In genomic region chr2:119101552-119101951, GRCm38 (mm10) we compare ENCODE assay signal across 28 mouse cellular contexts. TPM values are rescaled to one million over a fixed set of nuclear protein-coding genes. Genes with fewer than 3 reads are reported as not detected.
DNase-seq lines count a peak whose midpoint lies in the region; ATAC-seq and TF ChIP-seq lines count a peak whose summit lies in the region.
"Had no signal": no experiment of that assay in that cellular context is flagged by ENCODE, and none has a peak within 500 bp of the region (broad histone marks: within the 10 kb centered on the region; RNA-seq: fewer than 3 reads in every experiment).

No protein-coding gene starts in this region.

- CTCF ChIA-PET in Patski (lab: Charles Lee) = interaction anchor here (0.7 to 2.1 kb wide), 5 partner anchors 14 to 87 kb away, joined by 3 to 7 read pairs (median 4); no protein-coding TSS in a partner anchor

- POLR2A ChIA-PET in Patski (lab: Charles Lee) = no interaction called here

- H3K27me3 ChIP-seq in Patski = no peaks in the 10 kb centered on the region
- H3K27me3 ChIP-seq: embryonic facial prominence, embryonic 12.5 days; hindbrain, embryonic 12.5 days; intestine, embryonic 15.5 days; limb, embryonic 13.5 days; lung, embryonic 15.5 days; midbrain, embryonic 13.5 days; neural tube, embryonic 13.5 days; stomach, embryonic 15.5 days had no signal

- no peak overlapping the region for H3K4me3 ChIP-seq in layer of hippocampus, adult 2 months
- H3K4me3 ChIP-seq: embryonic facial prominence, embryonic 12.5 days; hindbrain, embryonic 12.5 days; intestine, embryonic 15.5 days; limb, embryonic 13.5 days; lung, embryonic 15.5 days; midbrain, embryonic 13.5 days; neural tube, embryonic 13.5 days; stomach, embryonic 15.5 days had no signal

- no peak overlapping the region for H3K27ac ChIP-seq in layer of hippocampus, adult 2 months
- H3K27ac ChIP-seq: embryonic facial prominence, embryonic 12.5 days; hindbrain, embryonic 12.5 days; hindbrain, postnatal 0 days; intestine, embryonic 15.5 days; kidney, postnatal 0 days; limb, embryonic 13.5 days; lung, embryonic 15.5 days; midbrain, embryonic 13.5 days; neural tube, embryonic 13.5 days; stomach, embryonic 15.5 days had no signal

- in situ Hi-C loops in Patski (cut with MboI; ENCODE audit: low pct_unique_long_range_greater_than_20kb) = loop anchor here (5.0 kb wide), 1 partner anchor 86 kb away; no protein-coding TSS in a partner anchor

- DNase-seq in layer of hippocampus, adult 2 months (ENCODE audit: low spot score in 2 of 2) = no peak
- DNase-seq in layer of hippocampus, adult 18-20 months (ENCODE audit: low spot score in 2 of 2) = no peak
- DNase-seq in A20 (ENCODE audit: low read depth, low spot score) = peak; percentile 40
- DNase-seq in Patski (ENCODE audit: low read depth, low spot score) = no peak
- peak; percentile 21 for DNase-seq in mesoderm, embryonic 11.5 days (ENCODE audit: low read depth, low spot score)
- no peak for DNase-seq in left cerebral cortex, adult 8-10 months (ENCODE audit: low spot score in 2 of 2)
- DNase-seq: adrenal gland, postnatal 36 days; cerebellum, adult 11-12 months; cerebellum, adult 9-11 months; embryo, embryonic 11 days; gastrocnemius, postnatal 14 days; heart, postnatal 36 days; kidney, adult 2 months; kidney, postnatal 4 days; layer of hippocampus, adult 9-11 months; right cerebral cortex, postnatal 14 days had no signal

- ATAC-seq in Patski = no peak
- no peak for ATAC-seq in megakaryocyte-erythroid progenitor cell, adult 5-6 weeks (replicated peaks; ENCODE audit: low FRiP score, low TSS enrichment, poor library complexity, severe bottlenecking)
- ATAC-seq: forebrain, embryonic 16.5 days; hindbrain, postnatal 0 days; intestine, embryonic 15.5 days; midbrain, embryonic 13.5 days had no signal

- peak; percentile 46 for TF ChIP-seq CTCF in layer of hippocampus, adult 2 months (conservative IDR thresholded peaks at IDR 0.05)
- TF ChIP-seq CTCF in Patski (IDR thresholded peaks at IDR 0.05) = peak; percentile 65

RNA-seq across cellular contexts. Expression of gene Rad51, which starts 11.0 kb away (rescaled TPM):
- total RNA-seq in layer of hippocampus, adult 2 months (2021) = 1 to 10 TPM in 1 of 2 experiments, under 1 TPM in 1; 0.61 to 1.6 TPM
- total RNA-seq in layer of hippocampus, adult 18-20 months (2021) = 1 to 10 TPM in 1 of 2 experiments, under 1 TPM in 1; 0.46 to 1.2 TPM
- 24.6 TPM for polyA plus RNA-seq in Patski (2021)
- 1 to 10 TPM in 2 of 4 experiments, under 1 TPM in 2; 0.54 to 4.2 (median 1.2) TPM for total RNA-seq in left cerebral cortex, adult 8-10 months (2022)
- 38.1 and 53.7 TPM in 2 replicates for total RNA-seq in megakaryocyte-erythroid progenitor cell, adult 5-6 weeks (2014; fragmentation: Nextera tagmentation)
- 28.4 and 33.1 TPM in 2 replicates for total RNA-seq in megakaryocyte-erythroid progenitor cell, adult 5-6 weeks (2017)

RNA-seq across cellular contexts. Expression of gene Knl1, which starts 54.6 kb away (rescaled TPM):
- under 1 TPM; 0.20 to 0.27 TPM for total RNA-seq in layer of hippocampus, adult 2 months (2021)
- total RNA-seq in layer of hippocampus, adult 18-20 months (2021) = under 1 TPM; 0.05 to 0.07 TPM
- 9.3 TPM for polyA plus RNA-seq in Patski (2021)
- 1 to 10 TPM in 1 of 4 experiments, under 1 TPM in 3; 0.21 to 1.0 (median 0.29) TPM for total RNA-seq in left cerebral cortex, adult 8-10 months (2022)
- total RNA-seq in megakaryocyte-erythroid progenitor cell, adult 5-6 weeks (2014; fragmentation: Nextera tagmentation) = 79.0 and 81.2 TPM in 2 replicates
- total RNA-seq in megakaryocyte-erythroid progenitor cell, adult 5-6 weeks (2017) = 89.9 and 91.0 TPM in 2 replicates

RNA-seq across cellular contexts. Expression of gene Rmdn3, which starts 55.3 kb away (rescaled TPM):
- total RNA-seq in layer of hippocampus, adult 2 months (2021) = 10 to 100 TPM; 55.7 to 55.8 TPM
- 10 to 100 TPM; 54.7 to 55.5 TPM for total RNA-seq in layer of hippocampus, adult 18-20 months (2021)
- 31.7 TPM for polyA plus RNA-seq in Patski (2021)
- total RNA-seq in left cerebral cortex, adult 8-10 months (2022) = 10 to 100 TPM; 39.4 to 58.8 (median 48.2) TPM
- total RNA-seq in megakaryocyte-erythroid progenitor cell, adult 5-6 weeks (2014; fragmentation: Nextera tagmentation) = 40.0 and 58.7 TPM in 2 replicates
- 61.9 and 76.4 TPM in 2 replicates for total RNA-seq in megakaryocyte-erythroid progenitor cell, adult 5-6 weeks (2017)

Comparison
In these comparisons a context has a peak if more than half of its experiments do, and no peak if none do; other contexts are left out.
1. DNase-seq: peak in A20 (single experiment) and mesoderm, embryonic 11.5 days (single experiment); none in layer of hippocampus, adult 2 months (0 of 2), layer of hippocampus, adult 18-20 months (0 of 2), Patski (single experiment) and left cerebral cortex, adult 8-10 months (0 of 2).
2. RNA of gene Rad51, which starts 11.0 kb away (total RNA-seq): 28.4 to 53.7 TPM in megakaryocyte-erythroid progenitor cell, adult 5-6 weeks; 0.61 to 1.6 TPM in layer of hippocampus, adult 2 months, 0.54 to 4.2 TPM in left cerebral cortex, adult 8-10 months and 0.46 to 1.2 TPM in layer of hippocampus, adult 18-20 months; every median in the first group is over 4 times any median in the second.
3. RNA of gene Knl1, which starts 54.6 kb away (total RNA-seq): 79.0 to 91.0 TPM in megakaryocyte-erythroid progenitor cell, adult 5-6 weeks; 0.21 to 1.0 TPM in left cerebral cortex, adult 8-10 months, 0.20 to 0.27 TPM in layer of hippocampus, adult 2 months and 0.05 to 0.07 TPM in layer of hippocampus, adult 18-20 months; every median in the first group is over 10 times any median in the second.